Mouse (Mus musculus): ENCODE measurements around the gene Rbfox1.

The Rbfox1 gene

DNA sequence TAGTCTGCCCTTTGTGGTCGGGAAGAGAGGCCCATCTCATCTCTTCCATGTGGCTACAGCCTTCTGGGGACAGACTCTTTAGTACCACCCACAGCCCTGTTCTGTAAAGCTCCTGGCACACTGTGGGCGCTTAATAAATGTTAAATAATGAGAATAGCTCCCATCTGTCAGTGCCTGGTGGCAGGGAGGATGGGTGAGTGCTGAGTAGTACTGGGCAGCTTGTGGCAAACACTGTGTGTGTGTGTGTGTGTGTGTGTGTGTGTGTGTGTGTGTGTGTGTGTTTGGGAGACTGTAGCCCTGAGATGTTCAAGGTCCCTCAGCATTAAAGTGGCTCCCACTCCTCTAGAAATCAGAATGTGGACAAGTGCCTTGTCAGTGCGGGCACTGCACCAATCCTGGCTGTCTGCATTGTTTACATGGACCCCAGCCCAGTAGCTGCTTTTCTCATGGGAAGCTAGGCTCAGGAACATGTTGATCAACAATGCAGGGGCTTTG, 1196.0 kb downstream of the Rbfox1 start:
- no peak for DNase-seq (ENCODE audit: low read depth, low spot score)

DNA sequence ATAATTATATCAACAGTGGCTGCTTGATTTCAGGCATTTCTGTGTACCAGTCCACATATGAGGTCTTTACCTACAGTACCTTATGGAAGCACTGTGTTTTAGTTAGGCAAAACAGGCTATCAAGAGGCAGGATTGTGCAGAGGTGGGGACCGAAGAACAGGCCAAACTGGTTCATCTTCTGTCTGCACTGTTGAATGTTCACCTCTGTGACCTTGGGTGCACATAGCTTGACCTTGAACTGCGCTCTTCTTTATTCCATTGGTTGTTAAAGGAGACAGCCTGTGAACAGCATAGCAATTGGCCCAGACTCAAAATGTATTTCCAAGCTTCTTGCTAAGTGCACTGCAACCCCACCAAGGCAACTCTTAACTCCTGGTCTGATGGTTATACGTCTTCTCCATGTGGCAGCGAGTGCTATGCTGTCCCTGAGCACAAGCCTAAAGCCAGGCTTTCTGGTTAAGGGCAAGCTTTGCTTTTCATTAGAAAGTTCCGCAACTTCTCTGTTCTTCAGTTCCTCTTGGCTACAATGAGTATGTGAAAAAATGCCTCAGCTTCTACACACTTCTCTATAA, 1196.6 kb downstream of the Rbfox1 start:
- DNase-seq (ENCODE audit: low read depth, low spot score), result no peak

GRCm38 (mm10) chr16:7083937-7084336, 1198.8 kb downstream of the Rbfox1 start:
- no peak for DNase-seq (ENCODE audit: low read depth, low spot score)

- no peak for DNase-seq (ENCODE audit: low read depth, low spot score)
These were observed 1203.7 kb downstream of the Rbfox1 start for GRCm38 (mm10) chr16:7088601-7089430.

- no peak for DNase-seq (ENCODE audit: low read depth, low spot score)
These were observed 1204.3 kb downstream of the Rbfox1 start for GRCm38 (mm10) chr16:7089475-7089874.

- DNase-seq (ENCODE audit: low read depth, low spot score), result no peak
These were observed 1205.0 kb downstream of the Rbfox1 start for GRCm38 (mm10) chr16:7090205-7090604.

DNA sequence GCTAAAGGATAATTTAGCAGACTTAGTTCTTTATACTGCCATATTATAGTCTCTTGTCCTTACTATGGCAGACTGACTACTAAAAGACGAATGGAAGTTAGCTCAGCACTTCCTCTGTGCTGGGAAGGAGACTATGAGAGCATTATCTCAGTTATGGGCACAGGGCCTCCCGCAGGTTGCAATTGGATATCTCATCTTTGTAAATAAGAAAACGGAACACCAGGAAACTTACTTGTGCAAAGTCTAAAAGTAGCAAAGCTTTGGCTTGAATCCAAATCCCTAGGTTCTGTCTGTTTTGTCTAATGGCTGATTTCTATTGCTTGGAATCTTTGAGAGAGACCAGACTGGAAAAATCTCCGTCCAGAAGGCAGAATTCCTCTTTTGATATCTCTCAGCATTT, 1207.7 kb downstream of the Rbfox1 start:
- DNase-seq (ENCODE audit: low read depth, low spot score), result no peak

GRCm38 (mm10) chr16:7093686-7094085, 1208.5 kb downstream of the Rbfox1 start:
- DNase-seq (ENCODE audit: low read depth, low spot score), result no peak

- DNase-seq (ENCODE audit: low read depth, low spot score), result no peak
These were observed 1209.1 kb downstream of the Rbfox1 start for GRCm38 (mm10) chr16:7094181-7094749.

DNA sequence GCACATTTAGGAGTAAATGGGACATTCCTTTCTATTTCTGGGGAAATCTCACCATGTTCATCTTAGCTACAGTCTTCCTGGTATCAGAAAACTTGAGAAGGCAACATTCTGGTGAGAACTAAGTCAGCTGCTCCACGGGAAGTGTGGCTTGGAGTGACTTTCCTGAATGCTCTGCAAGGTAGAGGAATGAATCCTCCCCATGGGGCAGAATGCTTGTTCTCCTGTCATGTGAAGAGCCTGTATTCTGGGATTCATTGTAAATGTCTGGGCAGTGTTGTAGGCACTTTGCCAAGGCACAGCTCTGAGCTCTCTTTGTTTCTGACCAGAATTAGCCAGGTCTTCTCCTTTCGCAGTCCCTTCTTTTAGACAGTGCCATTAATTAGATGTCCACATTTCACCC, 1211.9 kb downstream of the Rbfox1 start:
- DNase-seq (ENCODE audit: low read depth, low spot score), result no peak

- DNase-seq (ENCODE audit: low read depth, low spot score), result no peak
These were observed 1213.0 kb downstream of the Rbfox1 start for GRCm38 (mm10) chr16:7097951-7098710.

DNA sequence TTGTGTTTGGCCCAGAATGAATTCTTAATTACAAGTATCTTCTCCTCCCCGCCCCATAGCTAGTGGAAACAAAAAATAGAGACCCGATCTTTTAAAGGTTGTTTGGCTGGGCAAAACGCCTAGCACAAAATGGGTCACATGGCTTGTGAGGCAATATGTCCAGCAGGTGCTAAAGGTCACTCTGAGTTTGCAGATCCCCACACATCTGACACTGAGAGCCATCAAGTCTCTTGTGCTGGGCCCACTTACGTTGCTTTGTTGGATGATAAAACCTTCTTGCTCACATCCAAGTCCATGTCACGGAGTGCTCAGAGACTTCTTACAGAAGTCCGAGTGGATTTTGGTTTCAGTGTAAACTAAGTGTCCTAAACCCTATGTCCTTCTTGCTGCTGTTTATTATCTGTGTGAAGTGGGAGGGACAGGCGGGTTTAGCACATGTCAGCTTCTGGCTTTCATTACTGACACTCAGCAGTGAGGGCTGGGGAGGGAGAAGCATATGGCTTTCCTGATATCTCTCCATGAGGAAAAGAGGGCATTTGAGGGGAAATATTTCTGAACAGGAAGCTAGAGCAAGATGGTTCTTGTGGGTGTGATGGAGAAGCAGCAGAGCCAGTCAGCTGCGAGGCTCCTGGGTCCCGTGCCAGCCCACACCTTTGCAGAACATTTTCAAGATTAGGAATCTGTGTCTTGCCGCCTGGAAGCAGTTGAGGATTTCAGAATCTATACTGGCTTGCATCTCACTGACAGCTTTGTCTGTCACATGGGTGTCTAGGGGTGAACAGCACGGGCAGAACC, 1214.5 kb downstream of the Rbfox1 start:
- no peak for DNase-seq (ENCODE audit: low read depth, low spot score)

DNA sequence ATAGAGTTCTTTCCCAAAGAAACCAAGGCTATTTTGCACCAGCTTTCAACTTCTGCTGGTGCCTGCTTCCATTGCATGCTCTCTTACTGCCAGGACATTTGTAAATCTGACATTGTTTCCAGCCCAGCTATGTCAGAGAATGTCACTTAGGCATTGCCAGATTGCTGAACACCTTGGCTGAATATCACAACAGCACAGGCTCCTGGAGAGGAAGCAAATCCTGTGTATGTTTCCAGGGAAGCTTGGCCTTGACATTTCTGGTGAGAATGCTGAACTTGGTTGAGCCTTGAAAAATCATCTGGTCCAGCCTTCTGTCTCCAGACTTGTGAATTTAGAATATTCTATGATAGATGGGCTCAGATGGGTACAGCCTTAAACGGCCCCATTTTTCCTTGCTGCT, 1217.3 kb downstream of the Rbfox1 start:
- no peak for DNase-seq (ENCODE audit: low read depth, low spot score)

- DNase-seq (ENCODE audit: low read depth, low spot score), result no peak
These were observed 1218.1 kb downstream of the Rbfox1 start for GRCm38 (mm10) chr16:7103301-7103700.

DNA sequence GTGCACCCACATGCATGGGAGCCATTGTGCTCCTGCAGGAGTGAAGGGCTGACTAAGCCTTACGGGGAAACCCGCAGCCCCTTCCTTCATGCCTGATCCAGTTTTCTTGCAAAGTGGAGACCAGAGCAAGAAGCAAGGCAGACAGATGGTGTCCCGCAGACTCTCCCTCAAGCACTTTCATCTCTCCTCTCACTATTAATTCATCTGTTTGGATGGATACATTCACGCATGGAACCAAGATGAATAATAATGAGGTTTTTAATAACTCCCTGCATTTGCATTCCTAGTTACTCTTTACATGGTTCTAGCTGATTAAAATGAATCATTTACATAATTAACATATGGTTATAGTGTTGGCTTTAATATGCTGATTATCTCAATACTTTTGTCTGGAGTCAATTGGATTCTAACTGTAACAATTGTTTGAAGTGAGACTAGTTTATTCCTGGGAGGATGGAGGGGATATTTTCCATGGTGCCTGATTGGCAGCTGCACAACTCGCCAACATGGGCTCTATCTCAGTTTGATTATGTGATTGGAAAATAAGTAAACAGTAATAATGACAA, 1221.4 kb downstream of the Rbfox1 start:
- no peak for DNase-seq (ENCODE audit: low read depth, low spot score)

GRCm38 (mm10) chr16:7115945-7116344, 1230.8 kb downstream of the Rbfox1 start:
- no peak for DNase-seq (ENCODE audit: low read depth, low spot score)

- no peak for DNase-seq (ENCODE audit: low read depth, low spot score)
These were observed 1244.4 kb downstream of the Rbfox1 start for GRCm38 (mm10) chr16:7129591-7129990.

DNA sequence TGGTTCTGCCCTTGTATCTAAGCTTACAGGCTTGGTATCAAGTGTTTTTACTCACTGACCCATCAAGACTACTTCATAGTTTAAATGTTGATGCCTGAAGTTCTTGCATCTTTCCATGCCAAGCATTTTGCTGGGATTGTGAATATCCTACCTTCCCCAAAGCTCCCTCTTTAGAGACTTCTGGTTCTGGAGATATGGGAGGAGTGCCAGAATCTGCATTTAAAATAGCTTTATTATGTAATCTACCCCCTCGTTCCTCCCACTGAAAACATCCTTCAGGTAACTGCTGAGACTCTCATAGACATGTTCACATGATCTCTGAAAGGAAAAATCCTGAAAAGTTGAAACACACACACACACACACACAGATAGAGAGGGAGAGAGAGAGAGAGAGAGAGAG, 1247.3 kb downstream of the Rbfox1 start:
- DNase-seq (ENCODE audit: low read depth, low spot score), result no peak

DNA sequence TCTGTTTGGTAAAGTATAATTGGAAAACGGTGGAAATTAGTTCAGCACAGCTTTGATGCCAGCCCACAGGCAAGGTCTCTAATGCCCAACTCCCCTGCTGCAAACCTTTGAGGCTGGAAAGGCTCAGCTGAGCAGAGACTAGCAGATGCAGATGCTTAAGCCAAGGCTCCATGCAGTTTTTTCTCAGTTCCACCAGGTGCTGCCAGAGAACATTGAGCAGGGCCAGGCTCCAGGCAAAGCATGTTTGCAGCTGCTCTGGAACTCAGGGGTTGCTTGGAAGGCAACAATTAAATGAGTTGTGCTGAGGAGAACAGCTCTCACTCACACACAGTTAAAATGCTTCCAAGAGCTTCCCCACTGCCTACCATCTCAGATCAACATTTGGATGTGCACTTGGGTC, 1251.8 kb downstream of the Rbfox1 start:
- DNase-seq (ENCODE audit: low read depth, low spot score), result no peak

- no peak for DNase-seq (ENCODE audit: low read depth, low spot score)
These were observed 1254.3 kb downstream of the Rbfox1 start for GRCm38 (mm10) chr16:7139480-7139879.

- DNase-seq (ENCODE audit: low read depth, low spot score), result no peak
These were observed 1255.8 kb downstream of the Rbfox1 start for GRCm38 (mm10) chr16:7140909-7141308.
